Mouse (Mus musculus) midbrain, embryonic 12.5 days (tissue): ENCODE data around the gene Gm5662. TPM values are rescaled to one million over a fixed set of nuclear protein-coding genes. Genes with fewer than 3 reads are reported as not detected.

ENCODE experiments used
- polyA plus RNA-seq: library from polyadenylated mRNA; unstranded; fragments of >200 nt; fragmentation: Nextera tagmentation; extraction: Ambion mirVana; gene quantifications from 2 replicates; pipeline ENCODE4 v1.2.1, GENCODE M21; 2016

The Gm5662 gene
- polyA plus RNA-seq, 1 experiment from 2014 or later: not detected

Other genes with a start within 250 kb of the Gm5662 start
- not detected in 2 replicates for gene Gm2056, start 247.5 kb downstream of the Gm5662 start, polyA plus RNA-seq
- not detected in 2 replicates for gene Gm16368, start 190.8 kb downstream of the Gm5662 start, polyA plus RNA-seq
- not detected in 2 replicates for gene Gm10436, start 92.4 kb downstream of the Gm5662 start, polyA plus RNA-seq
- gene Gm8332, start 24.4 kb downstream of the Gm5662 start, polyA plus RNA-seq: not detected in 2 replicates
- gene Gm5039, start 49.5 kb upstream of the Gm5662 start, polyA plus RNA-seq: not detected in 2 replicates
- 18.9 and 19.0 TPM in 2 replicates for gene Adck1, start 86.1 kb upstream of the Gm5662 start, polyA plus RNA-seq